Mouse (Mus musculus): ENCODE measurements around the gene Wwc1.

- no peak for TF ChIP-seq POLR2A (IDR thresholded peaks at IDR 0.05; ENCODE audit: extremely low read depth, insufficient read depth, low read length)
- TF ChIP-seq CTCF (IDR thresholded peaks at IDR 0.05; ENCODE audit: low read depth, low read length), result no peak
Measured at GRCm38 (mm10) chr11:35928453-35928852, 51.9 kb downstream of the Wwc1 start.

All from liver, adult 2 months (tissue).